Mouse (Mus musculus) erythroblast, embryonic 14.5 days (primary cell): Measurements from ENCODE around the gene Fam160b1.

ENCODE experiments used
- GATA1 ChIP-seq: IDR thresholded peaks from 2 replicates; pipeline ENCODE4 v1.6.1; 2012; ENCODE audit warnings: low read length, inconsistent platforms, mixed read lengths
- TAL1 ChIP-seq: IDR thresholded peaks from 3 replicates; pipeline ENCODE4 v1.6.1; 2012; ENCODE audit warnings: low read length, inconsistent platforms, mixed read lengths

GRCm38 (mm10) chr19:57340900-57341742 is 19.4 kb upstream of the Fam160b1 start:
- TF ChIP-seq GATA1 (no peak), TAL1 (no peak)
